Mouse (Mus musculus) forebrain, embryonic 14.5 days (tissue): Measurements from ENCODE around the gene Timeless. TPM values are rescaled to one million over a fixed set of nuclear protein-coding genes. Genes with fewer than 3 reads are reported as not detected.
A peak's percentile ranks its signal among the peaks of the same experiment; 100 is the strongest.
"Not testable (repeated sequence)": the region's sequence is repeated elsewhere in the genome, so short reads cannot be mapped to it uniquely, and the experiment has no call there.

ENCODE experiments used
- ATAC-seq: fragments of 200-750 bp; cut with Nextera tagmentation; 2 replicates; pipeline ENCODE4 v1.8.0; 2017; ENCODE audit warnings: mild to moderate bottlenecking, moderate library complexity
- DNase-seq: peaks from one replicate; pipeline ENCODE4 v3.0.0-alpha.2; 2015; ENCODE audit warnings: low spot score
- H3K27ac ChIP-seq: fragments of 300-500 bp; sonication (generic); 2 replicates; pipeline ENCODE4 v1.5.1; 2014; ENCODE audit warnings: low read depth, mild to moderate bottlenecking, control low read depth, low read length, moderate library complexity
- H3K27me3 ChIP-seq: fragments of 300-500 bp; sonication (generic); replicated peaks from 2 replicates; pipeline ENCODE4 v1.6.1; 2014; ENCODE audit warnings: low read length, control low read depth, mixed read lengths; ENCODE audit not compliant: control insufficient read depth, insufficient read depth
- H3K36me3 ChIP-seq: fragments of 300-500 bp; sonication (generic); 2 replicates; pipeline ENCODE4 v1.6.1; 2014; ENCODE audit warnings: low read length, control low read depth; ENCODE audit not compliant: control insufficient read depth, insufficient read depth
- H3K4me1 ChIP-seq: fragments of 300-500 bp; sonication (generic); 2 replicates; pipeline ENCODE4 v1.6.1; 2014; ENCODE audit warnings: antibody characterized with exemption, low read length, control low read depth; ENCODE audit not compliant: control insufficient read depth, insufficient read depth
- H3K4me2 ChIP-seq: fragments of 300-500 bp; sonication (generic); 2 replicates; pipeline ENCODE4 v1.6.1; 2014; ENCODE audit warnings: mild to moderate bottlenecking, control low read depth, low read length
- H3K4me3 ChIP-seq: fragments of 300-500 bp; sonication (generic); 2 replicates; pipeline ENCODE4 v1.5.1; 2014; ENCODE audit warnings: low read depth, low read length, control low read depth
- H3K9ac ChIP-seq: fragments of 300-500 bp; sonication (generic); 2 replicates; pipeline ENCODE4 v1.6.1; 2014; ENCODE audit warnings: mild to moderate bottlenecking, low read length, control low read depth, moderate library complexity
- H3K9me3 ChIP-seq: fragments of 300-500 bp; sonication (generic); replicated peaks from 2 replicates; pipeline ENCODE4 v1.6.1; 2016; ENCODE audit warnings: low read length, control low read depth, mixed read lengths; ENCODE audit not compliant: control insufficient read depth
- WGBS: fragments of 180-500 bp; shearing (Covaris S2); extraction: QIAGEN DNeasy Blood & Tissue Kit; methylation state at CpG from one replicate; pipeline ENCODE4 v1.1.7; 2014; 5-methylcytosine and 5-hydroxymethylcytosine counted together
- polyA plus RNA-seq: library from polyadenylated mRNA; unstranded; fragments of >200 nt; fragmentation: Nextera tagmentation; extraction: Ambion mirVana; gene quantifications from 2 replicates; pipeline ENCODE4 v1.2.1, GENCODE M21; 2014

Gene Timeless
- polyA plus RNA-seq, result 27.2 and 28.3 TPM in 2 replicates

DNA sequence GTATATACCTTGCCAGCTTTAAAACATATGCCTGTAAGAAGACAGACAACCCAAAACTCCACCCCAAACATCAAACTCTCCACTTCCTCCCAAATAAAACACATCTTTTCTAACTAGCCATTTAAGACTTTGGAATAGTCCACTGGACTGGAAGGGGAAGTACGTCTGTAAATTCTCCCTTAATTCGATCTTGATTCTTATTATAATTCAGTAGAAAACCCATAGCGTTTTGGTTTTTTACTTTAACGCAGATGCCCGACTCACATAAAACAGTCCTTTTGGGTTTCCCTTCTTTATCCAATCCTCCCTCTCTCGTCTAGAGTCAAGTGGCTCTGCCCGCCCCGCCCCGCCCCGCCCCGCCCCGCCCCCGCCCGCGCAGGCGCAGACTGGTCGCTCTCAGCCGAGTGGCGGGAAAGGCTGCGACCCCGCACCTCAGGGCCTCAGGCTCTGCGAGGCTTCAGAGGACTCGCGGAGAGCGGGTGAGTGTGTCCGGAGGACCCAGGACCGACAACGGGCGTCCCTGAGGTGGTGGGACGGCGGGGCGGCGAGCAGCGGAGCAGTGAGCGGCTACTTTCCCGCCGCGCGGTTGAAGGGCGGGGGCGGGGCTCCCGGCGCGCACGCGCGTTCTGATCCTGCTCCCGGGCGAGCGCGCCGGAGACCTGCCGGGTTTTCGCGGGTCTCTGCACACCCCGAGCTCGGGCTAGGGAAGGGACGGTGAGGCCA, at the start of gene Timeless:
Timeless (plus strand) TSS at position 369 of the 723 bp plus-strand sequence.
- WGBS, result under 1% methylated on average over 48 of the region's 58 CpGs
- peak within 1 kb of the TSS; percentile 76 for H3K9ac ChIP-seq
- no peaks in the 10 kb centered on the region for H3K36me3 ChIP-seq
- DNase-seq (peak; percentile 84), ATAC-seq (peak; percentile 94)
- no peaks in the 10 kb centered on the region for H3K27me3 ChIP-seq
- H3K27ac ChIP-seq, result peak within 1 kb of the TSS; percentile 84
- peak within 1 kb of the TSS; percentile 67 for H3K4me2 ChIP-seq
- no peaks in the 10 kb centered on the region for H3K4me1 ChIP-seq
- H3K4me3 ChIP-seq, result peak within 1 kb of the TSS; percentile 74
- no peaks in the 10 kb centered on the region for H3K9me3 ChIP-seq

DNA sequence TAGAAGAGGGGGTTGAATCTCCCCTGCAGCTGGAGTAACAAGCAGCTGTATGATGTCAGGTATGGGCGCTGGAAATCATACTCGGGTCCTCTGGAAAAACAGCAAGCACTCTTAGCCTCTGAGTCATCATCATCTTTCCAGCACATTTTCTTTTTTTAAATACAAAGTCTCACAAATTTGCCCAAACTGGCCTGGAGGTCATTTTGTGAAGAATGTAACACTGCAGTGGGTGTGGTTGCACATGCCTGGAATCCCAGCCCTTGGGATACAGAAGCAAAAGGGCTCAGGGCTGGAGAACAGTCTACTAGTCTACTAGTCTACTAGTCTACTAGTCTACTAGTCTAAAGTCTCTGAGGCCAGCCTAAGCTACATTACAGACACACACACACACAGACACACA, 47.6 kb upstream of the Timeless start:
- Histone ChIP-seq H3K27me3 (no peaks in the 10 kb centered on the region), H3K36me3 (no peaks in the 10 kb centered on the region), H3K9me3 (no peaks in the 10 kb centered on the region), H3K4me3 (no peak overlapping the region), H3K4me1 (no peaks in the 10 kb centered on the region), H3K9ac (no peak overlapping the region), H3K27ac (no peak overlapping the region), H3K4me2 (no peak overlapping the region)
- DNase-seq (no peak), ATAC-seq (no peak)
- WGBS, result 94% methylated on average over 2 of the region's 2 CpGs

- Histone ChIP-seq H3K4me2 (no peak overlapping the region), H3K9me3 (no peaks in the 10 kb centered on the region), H3K4me3 (no peak overlapping the region), H3K27ac (no peak overlapping the region), H3K36me3 (no peaks in the 10 kb centered on the region), H3K4me1 (no peaks in the 10 kb centered on the region), H3K9ac (no peak overlapping the region), H3K27me3 (no peaks in the 10 kb centered on the region)
- 79% methylated on average over 6 of the region's 6 CpGs for WGBS
- no peak for DNase-seq
- no peak for ATAC-seq
These were observed 46.5 kb upstream of the Timeless start for GRCm38 (mm10) chr10:128185277-128185940.

GRCm38 (mm10) chr10:128185959-128186358, 45.9 kb upstream of the Timeless start:
- peak; percentile 86 for DNase-seq
- Histone ChIP-seq H3K9ac (no peak overlapping the region), H3K27me3 (no peaks in the 10 kb centered on the region), H3K4me3 (no peak overlapping the region), H3K4me2 (no peak overlapping the region), H3K9me3 (no peaks in the 10 kb centered on the region), H3K27ac (no peak overlapping the region), H3K4me1 (no peaks in the 10 kb centered on the region), H3K36me3 (no peaks in the 10 kb centered on the region)
- peak; percentile 34; the same call in 1 of the 2 replicates for ATAC-seq
- WGBS, result 45% methylated on average over 2 of the region's 2 CpGs

GRCm38 (mm10) chr10:128187181-128187605, 44.7 kb upstream of the Timeless start:
- H3K4me2 ChIP-seq, result no peak overlapping the region
- 70% methylated on average over 5 of the region's 5 CpGs for WGBS
- H3K4me3 ChIP-seq, result no peak overlapping the region
- no peaks in the 10 kb centered on the region for H3K4me1 ChIP-seq
- ATAC-seq (no peak), DNase-seq (no peak)
- H3K9ac ChIP-seq, result no peak overlapping the region
- no peak overlapping the region for H3K27ac ChIP-seq
- no peaks in the 10 kb centered on the region for H3K36me3 ChIP-seq
- no peaks in the 10 kb centered on the region for H3K9me3 ChIP-seq
- no peaks in the 10 kb centered on the region for H3K27me3 ChIP-seq

GRCm38 (mm10) chr10:128188242-128188877, 43.5 kb upstream of the Timeless start:
- Histone ChIP-seq H3K27me3 (no peaks in the 10 kb centered on the region), H3K4me3 (no peak overlapping the region), H3K4me1 (no peaks in the 10 kb centered on the region), H3K4me2 (no peak overlapping the region), H3K9me3 (no peaks in the 10 kb centered on the region), H3K36me3 (no peaks in the 10 kb centered on the region), H3K27ac (no peak overlapping the region), H3K9ac (no peak overlapping the region)
- 0 out of 2 replicates have a peak, but pooled peaks have one; percentile 44 for ATAC-seq
- 45% methylated on average over 2 of the region's 2 CpGs for WGBS
- peak; percentile 90 for DNase-seq

- H3K9ac ChIP-seq, result no peak overlapping the region
- ATAC-seq, result no peak
- 87% methylated on average over 2 of the region's 2 CpGs for WGBS
These were observed 40.4 kb upstream of the Timeless start for GRCm38 (mm10) chr10:128191472-128191871.

DNA sequence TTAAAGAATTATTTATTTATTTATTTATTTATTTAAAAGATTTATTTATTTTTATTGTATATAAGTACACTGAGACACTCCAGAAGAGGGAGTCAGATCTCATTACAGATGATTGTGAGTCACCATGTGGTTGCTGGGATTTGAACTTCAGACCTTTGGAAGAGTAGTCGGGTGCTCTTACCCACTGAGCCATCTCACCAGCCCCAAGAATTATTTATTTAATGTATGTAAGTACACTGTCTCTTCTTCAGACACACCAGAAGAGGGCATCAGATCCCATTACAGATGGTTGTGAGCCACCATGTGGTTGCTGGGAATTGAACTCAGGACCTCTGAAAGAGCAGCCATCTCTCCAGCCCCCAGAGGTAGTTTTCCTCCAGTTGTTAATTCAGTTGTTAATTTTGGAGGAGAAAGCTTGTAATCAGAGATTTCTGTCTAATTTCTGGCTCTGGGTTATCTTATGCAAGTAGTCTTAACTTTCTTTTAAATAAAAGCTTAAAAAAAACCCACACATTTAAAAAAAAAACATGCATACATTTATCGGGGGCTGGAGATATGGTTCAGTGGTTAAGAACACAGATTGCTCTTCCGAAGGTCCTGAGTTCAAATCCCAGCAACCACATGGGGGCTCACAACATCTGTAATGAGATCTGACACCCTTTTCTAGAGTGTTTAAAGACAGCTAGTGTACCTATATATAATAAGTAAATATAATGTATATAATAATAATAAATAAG, 39.7 kb upstream of the Timeless start:
- H3K4me3 ChIP-seq, H3K4me2 ChIP-seq, H3K9me3 ChIP-seq, H3K27ac ChIP-seq, H3K36me3 ChIP-seq, H3K4me1 ChIP-seq, DNase-seq, H3K9ac ChIP-seq, ATAC-seq: not testable (repeated sequence)
- H3K27me3 ChIP-seq, result peaks cover 10% of the 10 kb centered on the region
- WGBS, result 93% methylated on average over 3 of the region's 3 CpGs

More at GRCm38 (mm10) chr10:128191472-128191871, 40.4 kb upstream of the Timeless start:
- DNase-seq, result no peak
- Histone ChIP-seq H3K4me3 (no peak overlapping the region), H3K9me3 (no peaks in the 10 kb centered on the region), H3K27me3 (peaks cover 10% of the 10 kb centered on the region), H3K27ac (no peak overlapping the region), H3K4me1 (peaks cover 6% of the 10 kb centered on the region), H3K36me3 (no peaks in the 10 kb centered on the region), H3K4me2 (no peak overlapping the region)
